Mouse (Mus musculus): ENCODE data around the gene Camk2g. TPM values are rescaled to one million over a fixed set of nuclear protein-coding genes. Genes with fewer than 3 reads are reported as not detected.
A peak's percentile ranks its signal among the peaks of the same experiment; 100 is the strongest.

Camk2g gene
- polyA plus RNA-seq, 1 experiment = 30.1 TPM

DNA sequence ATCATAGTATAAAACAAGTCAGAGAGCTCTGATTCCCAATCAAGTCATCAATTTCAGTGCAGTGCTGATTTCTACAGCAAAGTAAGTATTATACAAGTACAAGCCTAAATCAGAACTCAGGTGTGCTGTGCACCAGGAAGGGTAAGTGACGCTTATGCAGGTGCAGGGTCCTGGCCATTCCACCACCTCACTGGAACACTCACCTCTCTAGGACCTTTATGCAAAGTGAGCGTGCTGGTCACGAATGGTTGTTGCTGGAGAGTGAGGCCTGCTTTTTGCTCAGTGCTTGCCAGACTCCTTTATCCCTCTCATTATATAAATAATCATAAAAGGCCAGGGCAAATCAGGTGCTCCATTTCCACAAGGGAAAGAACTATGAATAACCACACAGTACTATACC is 93.5 kb downstream of the Camk2g start:
- H3K9me3 ChIP-seq (replicated peaks; ENCODE audit: control insufficient read depth, insufficient read depth, low read length, poor library complexity, severe bottlenecking) = no peaks in the 10 kb centered on the region
- no peak overlapping the region for H3K4me3 ChIP-seq (ENCODE audit: low read depth, low read length)
- no peak overlapping the region for H3K9ac ChIP-seq (ENCODE audit: low read depth, poor library complexity, severe bottlenecking)
- no peak overlapping the region for H3K27ac ChIP-seq (ENCODE audit: insufficient read depth, low read length)
- H3K27me3 ChIP-seq (ENCODE audit: control insufficient read depth, insufficient read depth, low read length, poor library complexity, severe bottlenecking) = no peaks in the 10 kb centered on the region
- peaks cover 8% of the 10 kb centered on the region; the same call in 1 of the 2 replicates for H3K36me3 ChIP-seq (ENCODE audit: control insufficient read depth, insufficient read depth, low read length, poor library complexity, severe bottlenecking)
- no peak for TF ChIP-seq EP300 (IDR thresholded peaks at IDR 0.05; ENCODE audit: insufficient read depth, low read depth, low read length)
- TF ChIP-seq POLR2A (IDR thresholded peaks at IDR 0.05; ENCODE audit: insufficient read depth, low read length) = no peak
- no peak for TF ChIP-seq CTCF (IDR thresholded peaks at IDR 0.05; ENCODE audit: low read depth, low read length)
- peaks cover 2% of the 10 kb centered on the region for H3K4me1 ChIP-seq (ENCODE audit: control insufficient read depth, insufficient read depth, low read length)

- no peak overlapping the region for H3K9ac ChIP-seq (ENCODE audit: low read depth, poor library complexity, severe bottlenecking)
- H3K36me3 ChIP-seq (ENCODE audit: control insufficient read depth, insufficient read depth, low read length, poor library complexity, severe bottlenecking) = peaks cover 11% of the 10 kb centered on the region; the same call in 1 of the 2 replicates
- H3K4me3 ChIP-seq (ENCODE audit: low read depth, low read length) = no peak overlapping the region
- H3K4me1 ChIP-seq (ENCODE audit: control insufficient read depth, insufficient read depth, low read length) = peaks cover 2% of the 10 kb centered on the region
- H3K9me3 ChIP-seq (replicated peaks; ENCODE audit: control insufficient read depth, insufficient read depth, low read length, poor library complexity, severe bottlenecking) = no peaks in the 10 kb centered on the region
- H3K27ac ChIP-seq (ENCODE audit: insufficient read depth, low read length) = no peak overlapping the region
- H3K27me3 ChIP-seq (ENCODE audit: control insufficient read depth, insufficient read depth, low read length, poor library complexity, severe bottlenecking) = no peaks in the 10 kb centered on the region
- TF ChIP-seq POLR2A (IDR thresholded peaks at IDR 0.05; ENCODE audit: insufficient read depth, low read length) (no peak), CTCF (IDR thresholded peaks at IDR 0.05; ENCODE audit: low read depth, low read length) (no peak), EP300 (IDR thresholded peaks at IDR 0.05; ENCODE audit: insufficient read depth, low read depth, low read length) (no peak)
Measured at GRCm38 (mm10) chr14:20698515-20698914, 95.4 kb downstream of the Camk2g start.

DNA sequence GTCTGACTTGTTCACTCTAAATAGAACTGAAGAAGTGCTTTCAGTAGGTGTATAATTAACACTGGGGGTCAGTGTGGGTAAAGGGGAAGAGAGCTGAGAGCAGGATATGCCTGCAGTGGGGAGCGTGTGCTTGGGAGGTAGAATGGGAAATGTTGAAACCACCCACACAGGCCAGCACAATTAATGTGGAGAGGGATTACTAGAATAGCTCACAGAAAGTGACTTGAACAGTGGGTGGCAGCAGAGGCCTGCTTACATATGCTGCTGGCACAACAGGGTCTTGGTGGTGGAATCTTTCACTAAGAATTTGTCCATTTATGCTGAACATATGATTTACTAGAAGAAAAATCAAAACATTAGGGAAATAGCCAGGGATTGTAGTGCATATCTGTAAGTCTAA is 96.9 kb downstream of the Camk2g start:
- peaks cover 20% of the 10 kb centered on the region for H3K36me3 ChIP-seq (ENCODE audit: control insufficient read depth, insufficient read depth, low read length, poor library complexity, severe bottlenecking)
- TF ChIP-seq EP300 (IDR thresholded peaks at IDR 0.05; ENCODE audit: insufficient read depth, low read depth, low read length) (no peak), CTCF (IDR thresholded peaks at IDR 0.05; ENCODE audit: low read depth, low read length) (peak; percentile 10)
- H3K4me3 ChIP-seq (ENCODE audit: low read depth, low read length) = no peak overlapping the region
- peaks cover 2% of the 10 kb centered on the region for H3K4me1 ChIP-seq (ENCODE audit: control insufficient read depth, insufficient read depth, low read length)
- no peak overlapping the region for H3K9ac ChIP-seq (ENCODE audit: low read depth, poor library complexity, severe bottlenecking)
- H3K9me3 ChIP-seq (replicated peaks; ENCODE audit: control insufficient read depth, insufficient read depth, low read length, poor library complexity, severe bottlenecking) = no peaks in the 10 kb centered on the region
- no peaks in the 10 kb centered on the region for H3K27me3 ChIP-seq (ENCODE audit: control insufficient read depth, insufficient read depth, low read length, poor library complexity, severe bottlenecking)
- no peak overlapping the region for H3K27ac ChIP-seq (ENCODE audit: insufficient read depth, low read length)

GRCm38 (mm10) chr14:20695761-20696520 is 97.9 kb downstream of the Camk2g start:
- Histone ChIP-seq H3K27ac (ENCODE audit: insufficient read depth, low read length) (no peak overlapping the region), H3K9ac (ENCODE audit: low read depth, poor library complexity, severe bottlenecking) (peak overlapping the region; percentile 47), H3K9me3 (replicated peaks; ENCODE audit: control insufficient read depth, insufficient read depth, low read length, poor library complexity, severe bottlenecking) (no peaks in the 10 kb centered on the region), H3K36me3 (ENCODE audit: control insufficient read depth, insufficient read depth, low read length, poor library complexity, severe bottlenecking) (peaks cover 24% of the 10 kb centered on the region), H3K27me3 (ENCODE audit: control insufficient read depth, insufficient read depth, low read length, poor library complexity, severe bottlenecking) (no peaks in the 10 kb centered on the region), H3K4me1 (ENCODE audit: control insufficient read depth, insufficient read depth, low read length) (peaks cover 2% of the 10 kb centered on the region), H3K4me3 (ENCODE audit: low read depth, low read length) (peak overlapping the region; percentile 60)
- TF ChIP-seq EP300 (IDR thresholded peaks at IDR 0.05; ENCODE audit: insufficient read depth, low read depth, low read length) (no peak), POLR2A (IDR thresholded peaks at IDR 0.05; ENCODE audit: insufficient read depth, low read length) (no peak), CTCF (IDR thresholded peaks at IDR 0.05; ENCODE audit: low read depth, low read length) (no peak)

DNA sequence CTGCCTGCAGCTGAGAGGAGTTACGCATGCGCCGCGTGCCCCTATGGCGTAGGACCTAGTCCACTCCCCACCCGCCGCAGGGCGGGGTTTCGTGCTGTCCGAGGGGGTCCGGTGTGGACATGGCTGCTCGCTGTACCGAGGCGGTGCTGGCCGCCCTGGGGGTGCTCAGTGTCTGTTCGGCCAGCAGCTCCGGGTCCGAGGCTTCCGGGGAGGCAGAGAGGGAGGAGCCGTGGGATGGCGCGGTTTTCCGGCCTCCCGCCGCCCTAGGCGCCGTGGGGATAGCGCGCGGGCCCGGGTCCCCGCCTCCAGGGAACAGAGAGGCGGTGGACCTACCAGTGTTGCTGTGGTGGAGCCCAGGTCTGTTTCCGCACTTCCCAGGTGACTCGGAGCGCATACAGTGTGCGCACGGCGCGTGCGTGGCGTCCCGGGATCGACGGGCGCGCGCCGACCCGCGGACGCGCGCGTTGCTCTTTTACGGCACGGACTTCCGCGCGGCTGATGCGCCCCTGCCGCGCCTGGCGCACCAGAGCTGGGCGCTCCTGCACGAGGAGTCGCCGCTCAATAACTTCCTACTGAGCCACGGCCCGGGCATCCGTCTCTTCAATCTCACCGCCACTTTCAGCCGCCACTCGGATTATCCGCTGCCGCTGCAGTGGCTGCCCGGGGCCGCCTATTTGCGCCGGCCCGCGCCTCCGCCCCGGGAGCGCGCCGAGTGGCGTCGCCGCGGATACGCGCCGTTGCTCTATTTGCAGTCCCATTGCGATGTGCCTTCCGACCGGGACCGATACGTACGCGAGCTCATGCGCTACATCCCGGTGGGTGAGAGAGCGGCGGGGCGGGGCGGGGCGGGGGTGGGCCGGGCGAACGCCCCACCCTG is 98.8 kb downstream of the Camk2g start, which contains the start of gene Fut11:
Gene Fut11 (plus strand): TSS at position 85 of the 877 bp plus-strand sequence.
- TF ChIP-seq CTCF (IDR thresholded peaks at IDR 0.05; ENCODE audit: low read depth, low read length) (no peak), EP300 (IDR thresholded peaks at IDR 0.05; ENCODE audit: insufficient read depth, low read depth, low read length) (no peak), POLR2A (IDR thresholded peaks at IDR 0.05; ENCODE audit: insufficient read depth, low read length) (no peak)
- H3K9me3 ChIP-seq (replicated peaks; ENCODE audit: control insufficient read depth, insufficient read depth, low read length, poor library complexity, severe bottlenecking) = no peaks in the 10 kb centered on the region

More for the DNA sequence above, 98.8 kb downstream of the Camk2g start, which contains the start of gene Fut11:
- Histone ChIP-seq H3K27me3 (ENCODE audit: control insufficient read depth, insufficient read depth, low read length, poor library complexity, severe bottlenecking) (no peaks in the 10 kb centered on the region), H3K36me3 (ENCODE audit: control insufficient read depth, insufficient read depth, low read length, poor library complexity, severe bottlenecking) (peaks cover 25% of the 10 kb centered on the region), H3K27ac (ENCODE audit: insufficient read depth, low read length) (peak within 1 kb of the TSS; percentile 44), H3K9ac (ENCODE audit: low read depth, poor library complexity, severe bottlenecking) (peak within 1 kb of the TSS; percentile 47), H3K4me1 (ENCODE audit: control insufficient read depth, insufficient read depth, low read length) (no peaks in the 10 kb centered on the region), H3K4me3 (ENCODE audit: low read depth, low read length) (peak within 1 kb of the TSS; percentile 60)
